Mouse (Mus musculus) thymus, adult 2 months (tissue): ENCODE measurements around the gene Samd4b. TPM values are rescaled to one million over a fixed set of nuclear protein-coding genes. Genes with fewer than 3 reads are reported as not detected.

Source experiments
- DNase-seq: peaks from one replicate; pipeline ENCODE4 v3.0.0; 2021
- H3K27ac ChIP-seq: fragments of 200-500 bp; 2 replicates; pipeline ENCODE4 v1.5.1; 2012; ENCODE audit warnings: low read length, control low read depth; ENCODE audit not compliant: control insufficient read depth, insufficient read depth
- H3K27me3 ChIP-seq: fragments of 200-500 bp; 2 replicates; pipeline ENCODE4 v1.6.1; 2012; ENCODE audit warnings: mild to moderate bottlenecking, low read length, moderate library complexity, mixed read lengths; ENCODE audit not compliant: control insufficient read depth, insufficient read depth
- H3K36me3 ChIP-seq: fragments of 200-500 bp; 2 replicates; pipeline ENCODE4 v1.6.1; 2012; ENCODE audit warnings: mild to moderate bottlenecking, low read length, moderate library complexity; ENCODE audit not compliant: control insufficient read depth, insufficient read depth
- H3K4me1 ChIP-seq: fragments of 200-500 bp; replicated peaks from 2 replicates; pipeline ENCODE4 v1.6.1; 2012; ENCODE audit warnings: low read length; ENCODE audit not compliant: control insufficient read depth, insufficient read depth
- H3K4me3 ChIP-seq: fragments of 200-500 bp; 2 replicates; pipeline ENCODE4 v1.5.1; 2012; ENCODE audit warnings: mild to moderate bottlenecking, low read length, control low read depth, moderate library complexity; ENCODE audit not compliant: control insufficient read depth, insufficient read depth
- CTCF ChIP-seq: fragments of 200-500 bp; IDR thresholded peaks from 2 replicates; pipeline ENCODE4 v1.5.1; 2012; ENCODE audit warnings: mild to moderate bottlenecking, control low read depth, low read length, moderate library complexity, borderline replicate concordance; ENCODE audit not compliant: control insufficient read depth, poor library complexity, insufficient read depth; ENCODE audit errors: extremely low read depth
- POLR2A ChIP-seq: fragments of 200-500 bp; IDR thresholded peaks from 2 replicates; pipeline ENCODE4 v1.6.1; 2012; ENCODE audit warnings: mild to moderate bottlenecking, low read length, control low read depth, moderate library complexity; ENCODE audit not compliant: control insufficient read depth, poor library complexity, insufficient read depth; ENCODE audit errors: extremely low read depth
- WGBS: fragments of 180-500 bp; shearing (Covaris S2); methylation state at CpG from one replicate; pipeline ENCODE4 v1.1.7; 2018; 5-methylcytosine and 5-hydroxymethylcytosine counted together
- polyA plus RNA-seq: library from polyadenylated mRNA; depleted of rRNA; stranded (reverse); fragments of >200 nt; gene quantifications from 2 replicates; pipeline ENCODE4 v1.2.3, GENCODE M21; 2012

The Samd4b gene
- polyA plus RNA-seq, 1 experiment, result 118 TPM

GRCm38 (mm10) chr7:28382347-28382951 lies 215.5 kb downstream of the Samd4b start:
- DNase-seq, result no peak

GRCm38 (mm10) chr7:28381938-28382337 lies 216.0 kb downstream of the Samd4b start:
- under 1% methylated on average over 20 of the region's 20 CpGs for WGBS
- peak overlapping the region; percentile 42 for H3K4me3 ChIP-seq
- DNase-seq, result peak; percentile 94
- TF ChIP-seq POLR2A, result peak; percentile 66
- TF ChIP-seq CTCF, result no peak
- peak overlapping the region; percentile 98 for H3K27ac ChIP-seq
- H3K27me3 ChIP-seq, result no peaks in the 10 kb centered on the region
- H3K4me1 ChIP-seq, result peaks cover 71% of the 10 kb centered on the region
- peaks cover 13% of the 10 kb centered on the region for H3K36me3 ChIP-seq

More at GRCm38 (mm10) chr7:28382347-28382951, 215.5 kb downstream of the Samd4b start:
- no peak for TF ChIP-seq CTCF
- no peak; the same call in 1 of the 2 replicates for TF ChIP-seq POLR2A
- 0% methylated on average over 10 of the region's 12 CpGs for WGBS
- H3K4me3 ChIP-seq, result peak overlapping the region; percentile 39
- H3K27me3 ChIP-seq, result no peaks in the 10 kb centered on the region
- H3K36me3 ChIP-seq, result peaks cover 8% of the 10 kb centered on the region
- peaks cover 67% of the 10 kb centered on the region for H3K4me1 ChIP-seq
- peak overlapping the region; percentile 98 for H3K27ac ChIP-seq

DNA sequence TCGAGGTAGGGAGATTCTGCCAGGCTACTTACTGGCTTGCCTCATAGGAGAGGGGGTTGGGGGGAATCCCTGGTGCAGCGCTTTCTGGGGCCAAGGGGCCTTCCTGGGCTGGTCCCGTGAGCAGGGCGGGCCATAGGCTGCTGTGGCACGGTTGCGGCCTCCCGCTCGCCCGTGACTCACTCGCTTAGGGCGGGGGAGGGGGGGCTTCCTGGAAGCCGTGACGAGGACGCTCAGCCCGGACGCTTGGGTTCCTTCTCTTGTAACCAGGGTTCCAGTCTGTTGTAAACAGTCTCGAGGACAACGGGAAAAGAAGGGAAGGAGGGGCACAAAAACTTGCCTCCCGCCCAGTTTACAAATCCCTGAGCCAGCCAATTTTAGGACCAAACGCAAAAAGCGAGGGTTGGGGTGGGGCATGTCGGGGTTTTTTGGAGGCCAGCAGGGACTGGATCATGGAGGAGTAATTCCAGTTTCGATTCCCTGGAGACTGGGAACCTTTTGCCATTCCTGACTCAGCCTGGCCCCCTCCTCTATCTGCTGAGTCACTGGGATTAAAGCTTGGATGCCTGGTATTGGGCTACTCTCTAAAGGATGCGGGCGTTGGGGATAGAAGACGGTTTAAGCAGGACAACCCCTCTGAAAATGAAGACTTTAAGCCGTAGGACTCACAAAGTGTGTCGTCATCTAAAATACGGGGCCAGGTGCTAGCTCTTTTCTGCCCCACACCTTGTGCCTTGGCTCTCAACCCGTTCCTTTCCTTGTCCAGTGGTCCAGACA lies 216.7 kb downstream of the Samd4b start:
- Histone ChIP-seq H3K4me3 (peak overlapping the region; percentile 42), H3K27me3 (no peaks in the 10 kb centered on the region), H3K4me1 (peaks cover 72% of the 10 kb centered on the region), H3K36me3 (peaks cover 13% of the 10 kb centered on the region), H3K27ac (peak overlapping the region; percentile 98)
- WGBS, result 1% methylated on average over 30 of the region's 30 CpGs
- 0 out of 2 replicates have a peak, but pooled peaks have one; percentile 54 for TF ChIP-seq POLR2A
- TF ChIP-seq CTCF, result no peak
- peak; percentile 85 for DNase-seq

DNA sequence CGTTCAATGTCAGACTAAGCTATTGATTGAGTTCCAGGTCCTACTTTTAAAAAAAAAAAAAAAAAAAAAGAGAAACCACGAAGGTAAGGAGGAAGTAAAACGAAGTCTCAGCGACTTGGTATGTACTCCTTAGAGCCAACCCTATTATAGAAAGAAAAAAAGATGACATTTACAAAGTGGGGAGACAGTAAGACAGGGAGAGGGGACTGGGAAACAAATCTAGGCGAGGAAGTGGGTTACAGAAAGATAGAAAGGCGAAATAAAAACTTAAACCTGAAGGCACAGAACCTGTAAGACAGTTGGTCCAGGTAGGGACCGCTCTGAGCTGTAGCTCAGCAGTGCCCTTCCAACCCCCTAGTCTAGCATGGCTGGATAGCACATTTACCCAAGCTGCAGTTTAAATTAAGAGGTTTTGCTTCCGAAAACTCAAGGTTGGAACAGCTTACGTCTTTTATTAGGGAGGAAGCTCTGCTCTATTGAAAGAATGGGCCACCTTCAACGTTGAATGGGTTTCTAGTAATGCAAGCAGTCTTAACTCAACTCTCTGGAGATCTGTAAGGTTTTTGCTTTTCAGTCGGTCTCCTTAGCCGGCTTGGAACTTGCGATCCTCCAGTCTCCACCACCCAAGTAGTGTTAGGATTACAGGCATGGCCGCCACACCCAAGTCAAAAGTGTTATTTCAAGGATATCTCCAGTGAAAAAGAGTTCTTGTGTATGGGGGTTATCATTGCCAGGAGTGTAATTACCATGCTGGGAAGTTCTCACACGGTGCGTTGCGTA lies 217.5 kb downstream of the Samd4b start, which contains the start of gene Zfp36:
Gene Zfp36 (minus strand): TSS at position 17 of the 780 bp plus-strand sequence.
- DNase-seq, result no peak
- TF ChIP-seq CTCF, result no peak
- no peak for TF ChIP-seq POLR2A
- no peaks in the 10 kb centered on the region for H3K27me3 ChIP-seq
- peaks cover 65% of the 10 kb centered on the region for H3K4me1 ChIP-seq
- 28% methylated on average over 17 of the region's 17 CpGs for WGBS
- H3K27ac ChIP-seq, result peak within 1 kb of the TSS; percentile 98
- peaks cover 13% of the 10 kb centered on the region for H3K36me3 ChIP-seq
- peak within 1 kb of the TSS; percentile 72 for H3K4me3 ChIP-seq

- TF ChIP-seq POLR2A (peak; percentile 100), CTCF (0 out of 2 replicates have a peak, but pooled peaks have one; percentile 43)
- peak overlapping the region; percentile 72 for H3K4me3 ChIP-seq
- H3K4me1 ChIP-seq, result peaks cover 64% of the 10 kb centered on the region
- WGBS, result under 1% methylated on average over 53 of the region's 53 CpGs
- peak overlapping the region; percentile 95 for H3K27ac ChIP-seq
- H3K36me3 ChIP-seq, result peaks cover 13% of the 10 kb centered on the region
- H3K27me3 ChIP-seq, result no peaks in the 10 kb centered on the region
- DNase-seq, result peak; percentile 94
These were observed 218.9 kb downstream of the Samd4b start for GRCm38 (mm10) chr7:28378769-28379651.
